Mouse (Mus musculus) frontal cortex, adult (tissue): ENCODE measurements around the gene Sncg.
"Not testable (repeated sequence)": the region's sequence is repeated elsewhere in the genome, so short reads cannot be mapped to it uniquely, and the experiment has no call there.

Experiments used
- ATAC-seq: cut with Nextera tagmentation; 2 replicates; pipeline ENCODE4 v1.9.2; 2017; ENCODE audit warnings: mild to moderate bottlenecking, moderate library complexity, mixed read lengths; ENCODE audit not compliant: low TSS enrichment

The Sncg gene

GRCm38 (mm10) chr14:34370921-34371320 lies 3.7 kb downstream of the Sncg start:
- no peak for ATAC-seq

- no peak for ATAC-seq
Observed at GRCm38 (mm10) chr14:34370203-34370602, 4.4 kb downstream of the Sncg start.

- ATAC-seq = no peak
Observed at GRCm38 (mm10) chr14:34365147-34365507, 9.5 kb downstream of the Sncg start.

- not testable (repeated sequence) for ATAC-seq
Observed at GRCm38 (mm10) chr14:34364254-34365146, 10.1 kb downstream of the Sncg start.

- peak; percentile 92 for ATAC-seq
Observed at GRCm38 (mm10) chr14:34363490-34364253, 10.9 kb downstream of the Sncg start.

- peak; percentile 84 for ATAC-seq
Observed at GRCm38 (mm10) chr14:34362726-34363445, 11.7 kb downstream of the Sncg start.

GRCm38 (mm10) chr14:34362135-34362534 lies 12.5 kb downstream of the Sncg start:
- ATAC-seq = no peak

GRCm38 (mm10) chr14:34360251-34360650 lies 14.3 kb downstream of the Sncg start:
- ATAC-seq = no peak

- ATAC-seq = no peak
Observed at GRCm38 (mm10) chr14:34359676-34360244, 14.8 kb downstream of the Sncg start.

GRCm38 (mm10) chr14:34357671-34358455 lies 16.7 kb downstream of the Sncg start:
- ATAC-seq = peak; percentile 45; the same call in 1 of the 2 replicates

- ATAC-seq = no peak
Observed at GRCm38 (mm10) chr14:34355301-34355700, 19.3 kb downstream of the Sncg start, which contains the start of gene Fam25c. Gene Fam25c (minus strand): TSS chr14:34355433.

- ATAC-seq = no peak
Observed at GRCm38 (mm10) chr14:34354456-34354855, 20.1 kb downstream of the Sncg start.

GRCm38 (mm10) chr14:34353326-34353725 lies 21.3 kb downstream of the Sncg start:
- ATAC-seq = no peak

GRCm38 (mm10) chr14:34352523-34352922 lies 22.1 kb downstream of the Sncg start:
- ATAC-seq = no peak

- no peak for ATAC-seq
Observed at GRCm38 (mm10) chr14:34351660-34352059, 22.9 kb downstream of the Sncg start.

GRCm38 (mm10) chr14:34349007-34349406 lies 25.6 kb downstream of the Sncg start:
- no peak for ATAC-seq

- ATAC-seq = peak; percentile 39; the same call in 1 of the 2 replicates
Observed at GRCm38 (mm10) chr14:34348301-34348700, 26.3 kb downstream of the Sncg start.

GRCm38 (mm10) chr14:34347084-34347483 lies 27.5 kb downstream of the Sncg start:
- ATAC-seq = no peak

- ATAC-seq = 0 out of 2 replicates have a peak, but pooled peaks have one; percentile 43
Observed at GRCm38 (mm10) chr14:34345771-34346566, 28.6 kb downstream of the Sncg start.

GRCm38 (mm10) chr14:34344361-34344760 lies 30.2 kb downstream of the Sncg start:
- no peak for ATAC-seq
